Mouse (Mus musculus) embryonic facial prominence, embryonic 14.5 days (tissue): ENCODE data around the gene Olfr702. TPM values are rescaled to one million over a fixed set of nuclear protein-coding genes. Genes with fewer than 3 reads are reported as not detected.

ENCODE experiments used
- ATAC-seq: fragments of 200-750 bp; cut with Nextera tagmentation; 2 replicates; pipeline ENCODE4 v1.8.0; 2017; ENCODE audit warnings: low read depth, moderate number of reproducible peaks, moderate TSS enrichment
- DNase-seq: peaks from one replicate; pipeline ENCODE4 v3.0.0-alpha.2; 2015; ENCODE audit warnings: low spot score
- H3K27ac ChIP-seq: fragments of 300-500 bp; sonication (generic); replicated peaks from 2 replicates; pipeline ENCODE4 v1.5.1; 2014; ENCODE audit warnings: low read depth, mild to moderate bottlenecking, low read length, moderate library complexity
- H3K27me3 ChIP-seq: fragments of 300-500 bp; sonication (generic); replicated peaks from 2 replicates; pipeline ENCODE4 v1.6.1; 2014; ENCODE audit warnings: low read length; ENCODE audit not compliant: control insufficient read depth, insufficient read depth
- H3K36me3 ChIP-seq: fragments of 300-500 bp; sonication (generic); 2 replicates; pipeline ENCODE4 v1.6.1; 2014; ENCODE audit warnings: low read length, mixed read lengths; ENCODE audit not compliant: control insufficient read depth, insufficient read depth
- H3K4me1 ChIP-seq: fragments of 300-500 bp; sonication (generic); 2 replicates; pipeline ENCODE4 v1.6.1; 2014; ENCODE audit warnings: antibody characterized with exemption, low read length; ENCODE audit not compliant: control insufficient read depth, insufficient read depth
- H3K4me2 ChIP-seq: fragments of 300-500 bp; sonication (generic); 2 replicates; pipeline ENCODE4 v1.6.1; 2014; ENCODE audit warnings: low read depth, mild to moderate bottlenecking, low read length, moderate library complexity, mixed read lengths
- H3K4me3 ChIP-seq: fragments of 300-500 bp; sonication (generic); 2 replicates; pipeline ENCODE4 v1.5.1; 2014; ENCODE audit warnings: low read depth, mild to moderate bottlenecking, low read length
- H3K9ac ChIP-seq: fragments of 300-500 bp; sonication (generic); 2 replicates; pipeline ENCODE4 v1.6.1; 2014; ENCODE audit warnings: low read depth, mild to moderate bottlenecking, low read length, moderate library complexity, mixed read lengths
- H3K9me3 ChIP-seq: fragments of 300-500 bp; sonication (generic); 2 replicates; pipeline ENCODE4 v1.6.1; 2016; ENCODE audit warnings: low read length; ENCODE audit not compliant: control insufficient read depth
- polyA plus RNA-seq: library from polyadenylated mRNA; unstranded; fragments of >200 nt; fragmentation: Nextera tagmentation; extraction: Ambion mirVana; gene quantifications from 2 replicates; pipeline ENCODE4 v1.2.1, GENCODE M21; 2014

Olfr702 gene
- polyA plus RNA-seq, 1 experiment from 2014 or later, result not detected

GRCm38 (mm10) chr7:106788330-106788729 lies 45.4 kb downstream of the Olfr702 start:
- H3K9me3 ChIP-seq, result no peaks in the 10 kb centered on the region

More at GRCm38 (mm10) chr7:106788330-106788729, 45.4 kb downstream of the Olfr702 start:
- Histone ChIP-seq H3K36me3 (no peaks in the 10 kb centered on the region), H3K4me1 (no peaks in the 10 kb centered on the region), H3K4me2 (no peak overlapping the region), H3K9ac (no peak overlapping the region), H3K27ac (no peak overlapping the region), H3K4me3 (no peak overlapping the region), H3K27me3 (no peaks in the 10 kb centered on the region)
- ATAC-seq (no peak), DNase-seq (no peak)

Other genes with a start within 250 kb of the Olfr702 start
- gene Olfr693, start 153.3 kb downstream of the Olfr702 start, polyA plus RNA-seq, result not detected in 2 replicates
- gene Olfr694, start 142.1 kb downstream of the Olfr702 start, polyA plus RNA-seq, result not detected in 2 replicates
- not detected in 2 replicates for gene Olfr695, start 117.5 kb downstream of the Olfr702 start, polyA plus RNA-seq
- 0.20 TPM in 1 of 2 replicates, not detected in the other for gene Olfr697, start 91.5 kb downstream of the Olfr702 start, polyA plus RNA-seq
- not detected in 2 replicates for gene Olfr698, start 78.5 kb downstream of the Olfr702 start, polyA plus RNA-seq
- not detected in 2 replicates for gene Olfr699, start 40.7 kb downstream of the Olfr702 start, polyA plus RNA-seq
- not detected in 2 replicates for gene Olfr700, start 25.1 kb downstream of the Olfr702 start, polyA plus RNA-seq
- 0.08 TPM in 1 of 2 replicates, not detected in the other for gene Olfr701, start 19.8 kb downstream of the Olfr702 start, polyA plus RNA-seq
- gene Olfr703, start 9.5 kb upstream of the Olfr702 start, polyA plus RNA-seq, result not detected in 2 replicates
- gene Olfr704, start 29.3 kb upstream of the Olfr702 start, polyA plus RNA-seq, result not detected in 2 replicates
- 0.22 TPM in 1 of 2 replicates, not detected in the other for gene Olfr705, start 43.0 kb upstream of the Olfr702 start, polyA plus RNA-seq
- not detected in 2 replicates for gene Olfr706, start 54.3 kb upstream of the Olfr702 start, polyA plus RNA-seq
- gene Olfr707, start 67.3 kb upstream of the Olfr702 start, polyA plus RNA-seq, result 0.10 TPM in 1 of 2 replicates, not detected in the other
- not detected in 2 replicates for gene Olfr1532-ps1, start 74.1 kb upstream of the Olfr702 start, polyA plus RNA-seq
- not detected in 2 replicates for gene Olfr709-ps1, start 98.3 kb upstream of the Olfr702 start, polyA plus RNA-seq
- not detected in 2 replicates for gene Olfr710, start 114.4 kb upstream of the Olfr702 start, polyA plus RNA-seq
- gene Olfr6, start 130.0 kb upstream of the Olfr702 start, polyA plus RNA-seq, result 0.04 TPM in 1 of 2 replicates, not detected in the other
- gene Olfr711, start 141.6 kb upstream of the Olfr702 start, polyA plus RNA-seq, result not detected in 2 replicates
- gene Olfr2, start 172.2 kb upstream of the Olfr702 start, polyA plus RNA-seq, result not detected in 2 replicates
- gene Olfr713, start 197.3 kb upstream of the Olfr702 start, polyA plus RNA-seq, result not detected in 2 replicates
- gene Olfr714, start 237.1 kb upstream of the Olfr702 start, polyA plus RNA-seq, result not detected in 2 replicates